Mouse (Mus musculus) stomach, postnatal 0 days (tissue): ENCODE measurements at regions not wholly inside any gene's neighbourhood (a gene's known extent, or its start where the extent isn't known, plus 50 kb on each side); places are given as distances from the start of the nearest gene placed in this dataset.

Experiments used
- CTCF ChIP-seq: IDR thresholded peaks from 2 replicates; pipeline ENCODE4 v1.5.1; 2016; ENCODE audit warnings: antibody characterized with exemption, low read depth, mild to moderate bottlenecking, moderate library complexity
- EP300 ChIP-seq: optimal IDR thresholded peaks from 2 replicates; pipeline ENCODE3; 2016; ENCODE audit warnings: antibody characterized with exemption

DNA sequence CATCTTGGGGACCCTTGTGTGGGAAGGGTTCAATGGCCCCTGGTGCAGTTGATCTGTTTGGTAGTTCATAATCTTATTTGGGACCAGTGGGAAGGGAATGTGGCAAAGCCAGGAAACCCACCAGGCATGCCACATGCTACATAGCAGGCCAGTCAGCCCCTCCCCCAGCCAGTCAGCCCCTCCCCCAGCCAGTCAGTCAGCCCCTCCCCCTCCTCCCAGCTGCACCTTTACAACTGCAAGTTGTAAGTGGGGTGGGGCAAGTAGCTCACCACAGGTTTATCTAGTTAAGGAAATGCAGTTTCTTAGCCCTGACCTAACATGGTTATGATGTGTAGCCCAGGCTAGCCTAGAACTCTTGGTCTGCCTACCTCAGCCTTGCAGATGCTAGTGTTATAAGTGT is 171.9 kb downstream of the Cog6 start:
- TF ChIP-seq CTCF (no peak), EP300 (no peak)
